In genomic region chr6:85368722-85369121, GRCm38 (mm10) we compare ENCODE assay signal across 14 mouse cellular contexts. TPM values are rescaled to one million over a fixed set of nuclear protein-coding genes. Genes with fewer than 3 reads are reported as not detected.
DNase-seq lines count a peak whose midpoint lies in the region; ATAC-seq and TF ChIP-seq lines count a peak whose summit lies in the region.
"Had no signal": no experiment of that assay in that cellular context is flagged by ENCODE, and none has a peak within 500 bp of the region (broad histone marks: within the 10 kb centered on the region; RNA-seq: fewer than 3 reads in every experiment).

No protein-coding gene starts in this region.

- H3K9me3 ChIP-seq in embryonic facial prominence, embryonic 13.5 days = no peaks in the 10 kb centered on the region
- H3K9me3 ChIP-seq in embryonic facial prominence, embryonic 10.5 days = no peaks in the 10 kb centered on the region
- no peaks in the 10 kb centered on the region for H3K9me3 ChIP-seq in embryonic facial prominence, embryonic 14.5 days (ENCODE audit: control insufficient read depth, low read length)
- H3K9me3 ChIP-seq in hindbrain, embryonic 13.5 days = no peaks in the 10 kb centered on the region

- WGBS in embryonic facial prominence, embryonic 13.5 days = 61% methylated on average over 5 of the region's 5 CpGs
- 65% methylated on average over 5 of the region's 5 CpGs for WGBS in embryonic facial prominence, embryonic 10.5 days
- WGBS in embryonic facial prominence, embryonic 14.5 days = 63% methylated on average over 5 of the region's 5 CpGs
- WGBS in hindbrain, embryonic 13.5 days = 63% methylated on average over 5 of the region's 5 CpGs

- H3K27me3 ChIP-seq in embryonic facial prominence, embryonic 13.5 days = no peaks in the 10 kb centered on the region
- H3K27me3 ChIP-seq in embryonic facial prominence, embryonic 10.5 days (replicated peaks; ENCODE audit: low read depth, poor library complexity, severe bottlenecking) = peaks cover 33% of the 10 kb centered on the region
- H3K27me3 ChIP-seq in embryonic facial prominence, embryonic 14.5 days (replicated peaks; ENCODE audit: control insufficient read depth, insufficient read depth, low read length) = no peaks in the 10 kb centered on the region
- 0 out of 2 replicates have a peak, but pooled peaks cover 4% of the 10 kb centered on the region for H3K27me3 ChIP-seq in hindbrain, embryonic 13.5 days

- H3K9ac ChIP-seq in embryonic facial prominence, embryonic 13.5 days = no peak overlapping the region
- no peak overlapping the region for H3K9ac ChIP-seq in embryonic facial prominence, embryonic 14.5 days (ENCODE audit: low read depth, low read length)
- H3K9ac ChIP-seq in hindbrain, embryonic 13.5 days = no peak overlapping the region

- H3K27ac ChIP-seq in embryonic facial prominence, embryonic 13.5 days = peak overlapping the region; percentile 22; the same call in 1 of the 2 replicates
- H3K27ac ChIP-seq in embryonic facial prominence, embryonic 10.5 days (replicated peaks) = no peak overlapping the region
- peak overlapping the region; percentile 50 for H3K27ac ChIP-seq in left cerebral cortex, adult 2 months
- H3K27ac ChIP-seq in embryonic facial prominence, embryonic 14.5 days (replicated peaks; ENCODE audit: low read depth, low read length) = peak overlapping the region; percentile 44; the same call in 1 of the 2 replicates
- H3K27ac ChIP-seq in hindbrain, embryonic 13.5 days = no peak overlapping the region

- no peak overlapping the region for H3K4me3 ChIP-seq in embryonic facial prominence, embryonic 13.5 days
- no peak overlapping the region for H3K4me3 ChIP-seq in embryonic facial prominence, embryonic 10.5 days
- H3K4me3 ChIP-seq in left cerebral cortex, adult 2 months = no peak overlapping the region
- no peak overlapping the region for H3K4me3 ChIP-seq in embryonic facial prominence, embryonic 14.5 days (ENCODE audit: low read depth, low read length)
- H3K4me3 ChIP-seq in hindbrain, embryonic 13.5 days = no peak overlapping the region

- no peak overlapping the region for H3K4me2 ChIP-seq in embryonic facial prominence, embryonic 13.5 days
- peak overlapping the region; percentile 8; the same call in 1 of the 2 replicates for H3K4me2 ChIP-seq in embryonic facial prominence, embryonic 14.5 days (ENCODE audit: low read depth, low read length)
- H3K4me2 ChIP-seq in hindbrain, embryonic 13.5 days = no peak overlapping the region

- peaks cover 4% of the 10 kb centered on the region; the same call in 1 of the 2 replicates for H3K36me3 ChIP-seq in embryonic facial prominence, embryonic 13.5 days
- no peaks in the 10 kb centered on the region for H3K36me3 ChIP-seq in embryonic facial prominence, embryonic 10.5 days (replicated peaks)
- H3K36me3 ChIP-seq in embryonic facial prominence, embryonic 14.5 days (ENCODE audit: control insufficient read depth, insufficient read depth, low read length) = no peaks in the 10 kb centered on the region
- H3K36me3 ChIP-seq in hindbrain, embryonic 13.5 days = peaks cover 10% of the 10 kb centered on the region

- intact Hi-C loops in left cerebral cortex, adult 2 months (cut with DNase I) = no loop called here
- intact Hi-C loops in left cerebral cortex, postnatal 4 days (cut with DNase I) = no loop called here

- peaks cover 58% of the 10 kb centered on the region for H3K4me1 ChIP-seq in embryonic facial prominence, embryonic 13.5 days
- peaks cover 7% of the 10 kb centered on the region for H3K4me1 ChIP-seq in embryonic facial prominence, embryonic 10.5 days
- H3K4me1 ChIP-seq in embryonic facial prominence, embryonic 14.5 days (ENCODE audit: control insufficient read depth, insufficient read depth, low read length) = peaks cover 40% of the 10 kb centered on the region
- peaks cover 49% of the 10 kb centered on the region for H3K4me1 ChIP-seq in hindbrain, embryonic 13.5 days (replicated peaks)

- no peak for TF ChIP-seq CTCF in left cerebral cortex, adult 2 months (IDR thresholded peaks at IDR 0.05)

- no peak for DNase-seq in embryonic facial prominence, embryonic 10.5 days (ENCODE audit: low spot score)
- no peak for DNase-seq in left cerebral cortex, adult 2 months (ENCODE audit: extremely low spot score in 1 of 2, low spot score in 2 of 2)
- DNase-seq in left cerebral cortex, postnatal 4 days = no peak
- DNase-seq in embryonic facial prominence, embryonic 14.5 days (ENCODE audit: low spot score) = no peak
- DNase-seq in kidney, postnatal 25 days = peak; percentile 59 to 70
- no peak for DNase-seq in ovary, postnatal 10 days (ENCODE audit: low spot score)
- DNase-seq: cerebellum, postnatal 25 days; spleen, adult 18-20 months had no signal

- peak; percentile 11; the same call in 1 of the 2 replicates for ATAC-seq in embryonic facial prominence, embryonic 13.5 days (ENCODE audit: insufficient number of reproducible peaks, insufficient read depth, low FRiP score, low TSS enrichment, low read depth)
- ATAC-seq in embryonic facial prominence, embryonic 14.5 days (ENCODE audit: low read depth) = no peak
- ATAC-seq in hindbrain, embryonic 13.5 days (ENCODE audit: low FRiP score) = no peak

RNA-seq across cellular contexts. Expression of gene Rab11fip5, which starts 5.7 kb away (rescaled TPM):
- polyA plus RNA-seq in embryonic facial prominence, embryonic 13.5 days (2015; fragmentation: Nextera tagmentation; extraction: Ambion mirVana) = 13.6 and 14.7 TPM in 2 replicates
- polyA plus RNA-seq in embryonic facial prominence, embryonic 10.5 days (2016; fragmentation: Nextera tagmentation; extraction: Ambion mirVana) = 2.3 and 3.6 TPM in 2 replicates
- total RNA-seq in left cerebral cortex, adult 2 months (2021) = 10 to 100 TPM; 74.5 to 78.6 TPM
- total RNA-seq in left cerebral cortex, postnatal 4 days (2021) = 10 to 100 TPM; 51.7 to 54.1 TPM
- 15.1 and 15.7 TPM in 2 replicates for polyA plus RNA-seq in embryonic facial prominence, embryonic 14.5 days (2014; fragmentation: Nextera tagmentation; extraction: Ambion mirVana)
- 13.7 and 14.8 TPM in 2 replicates for polyA plus RNA-seq in hindbrain, embryonic 13.5 days (2015; fragmentation: Nextera tagmentation; extraction: Ambion mirVana)

RNA-seq across cellular contexts. Expression of gene Sfxn5, which starts 35.5 kb away (rescaled TPM):
- polyA plus RNA-seq in embryonic facial prominence, embryonic 13.5 days (2015; fragmentation: Nextera tagmentation; extraction: Ambion mirVana) = 7.0 and 8.2 TPM in 2 replicates
- 8.5 and 8.6 TPM in 2 replicates for polyA plus RNA-seq in embryonic facial prominence, embryonic 10.5 days (2016; fragmentation: Nextera tagmentation; extraction: Ambion mirVana)
- 100 to 1,000 TPM; 161 to 173 TPM for total RNA-seq in left cerebral cortex, adult 2 months (2021)
- total RNA-seq in left cerebral cortex, postnatal 4 days (2021) = 10 to 100 TPM; 63.9 to 69.7 TPM
- 6.7 and 8.9 TPM in 2 replicates for polyA plus RNA-seq in embryonic facial prominence, embryonic 14.5 days (2014; fragmentation: Nextera tagmentation; extraction: Ambion mirVana)
- polyA plus RNA-seq in hindbrain, embryonic 13.5 days (2015; fragmentation: Nextera tagmentation; extraction: Ambion mirVana) = 18.3 and 19.6 TPM in 2 replicates

RNA-seq across cellular contexts. Expression of gene Noto, which starts 55.0 kb away (rescaled TPM):
- polyA plus RNA-seq in embryonic facial prominence, embryonic 13.5 days (2015; fragmentation: Nextera tagmentation; extraction: Ambion mirVana) = not detected in 2 replicates
- polyA plus RNA-seq in embryonic facial prominence, embryonic 10.5 days (2016; fragmentation: Nextera tagmentation; extraction: Ambion mirVana) = not detected in 2 replicates
- not detected for total RNA-seq in left cerebral cortex, adult 2 months (2021)
- total RNA-seq in left cerebral cortex, postnatal 4 days (2021) = not detected
- polyA plus RNA-seq in embryonic facial prominence, embryonic 14.5 days (2014; fragmentation: Nextera tagmentation; extraction: Ambion mirVana) = not detected in 2 replicates
- polyA plus RNA-seq in hindbrain, embryonic 13.5 days (2015; fragmentation: Nextera tagmentation; extraction: Ambion mirVana) = not detected in 2 replicates
- total RNA-seq: gastrocnemius, postnatal 14 days; liver, adult 2 months had no signal
- polyA plus RNA-seq: C2C12; large intestine, adult 2 months; liver, adult 2 months had no signal

Comparison
In these comparisons a context has a peak if more than half of its experiments do, and no peak if none do; other contexts are left out.
1. H3K27ac ChIP-seq: peak in embryonic facial prominence, embryonic 13.5 days (single experiment), left cerebral cortex, adult 2 months (single experiment) and embryonic facial prominence, embryonic 14.5 days (single experiment); none in embryonic facial prominence, embryonic 10.5 days (single experiment) and hindbrain, embryonic 13.5 days (single experiment).
2. DNase-seq: peak in kidney, postnatal 25 days (2 of 2); none in embryonic facial prominence, embryonic 10.5 days (single experiment), left cerebral cortex, adult 2 months (0 of 2), left cerebral cortex, postnatal 4 days (single experiment), embryonic facial prominence, embryonic 14.5 days (single experiment) and ovary, postnatal 10 days (single experiment).